Mouse (Mus musculus) spleen, adult 2 months (tissue): ENCODE measurements around the gene Cnpy4.

Experiments used
- CTCF ChIP-seq: fragments of 200-500 bp; IDR thresholded peaks from 2 replicates; pipeline ENCODE4 v1.5.1; 2011; ENCODE audit warnings: mild to moderate bottlenecking, inconsistent platforms; ENCODE audit not compliant: insufficient read depth, insufficient read length, insufficient replicate concordance; ENCODE audit errors: extremely low read depth
- POLR2A ChIP-seq: fragments of 200-500 bp; IDR thresholded peaks from 2 replicates; pipeline ENCODE4 v1.6.1; 2011; ENCODE audit warnings: low read depth, low read length, inconsistent platforms

GRCm38 (mm10) chr5:138207873-138208272, 20.6 kb downstream of the Cnpy4 start:
- no peak for TF ChIP-seq CTCF
- no peak for TF ChIP-seq POLR2A
